Mouse (Mus musculus): ENCODE measurements at regions not wholly inside any gene's neighbourhood (a gene's known extent, or its start where the extent isn't known, plus 50 kb on each side); places are given as distances from the start of the nearest gene placed in this dataset.

- TF ChIP-seq CTCF (IDR thresholded peaks at IDR 0.05) (no peak), POLR2A (IDR thresholded peaks at IDR 0.05; ENCODE audit: insufficient read depth, low read depth, low read length) (no peak), EP300 (IDR thresholded peaks at IDR 0.05; ENCODE audit: insufficient read depth, low read depth, low read length) (no peak)
These were observed 404.8 kb upstream of the Frg1 start for GRCm38 (mm10) chr8:41821676-41822075.
